Mouse (Mus musculus): Measurements from ENCODE around the gene Gm49378. TPM values are rescaled to one million over a fixed set of nuclear protein-coding genes. Genes with fewer than 3 reads are reported as not detected.

The Gm49378 gene
- total RNA-seq, 2 experiments from 2014 or later: 3.2 to 5.5 TPM

DNA sequence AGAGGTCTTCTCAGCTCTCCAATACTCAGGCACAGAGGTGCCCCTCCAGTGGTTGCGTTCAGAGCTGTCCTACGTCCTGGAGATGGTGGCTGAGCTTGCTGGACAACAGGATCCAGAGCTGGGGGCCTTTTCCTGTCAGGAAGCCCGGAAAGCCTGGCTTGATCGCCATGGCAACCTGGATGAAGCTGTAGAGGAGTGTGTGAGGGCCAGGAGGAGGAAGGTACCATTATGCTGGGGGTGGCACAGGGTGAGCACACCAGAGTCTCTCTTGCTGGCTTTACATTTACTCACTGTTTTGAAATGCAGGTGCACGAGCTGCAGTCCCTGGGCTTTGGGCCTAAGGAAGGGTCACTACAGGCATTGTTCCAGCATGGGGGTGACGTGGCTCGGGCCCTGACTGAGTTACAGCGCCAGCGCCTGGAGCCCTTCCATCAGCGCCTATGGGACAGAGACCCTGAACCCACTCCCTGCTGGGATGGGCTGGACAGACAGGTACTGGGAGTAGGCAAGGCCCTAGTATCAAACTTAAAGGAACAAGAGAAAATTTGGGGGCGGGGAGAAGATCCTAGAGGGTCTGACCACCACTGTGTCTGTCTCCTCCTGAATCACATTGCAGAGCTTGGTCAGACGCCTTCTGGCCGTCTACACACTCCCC, 41.5 kb downstream of the Gm49378 start:
- intact Hi-C loops (cut with DNase I): no loop called here
- DNase-seq (ENCODE audit: extremely low spot score in 1 of 2, low spot score in 2 of 2): peak in 1 of 2 experiments; percentile 66

DNA sequence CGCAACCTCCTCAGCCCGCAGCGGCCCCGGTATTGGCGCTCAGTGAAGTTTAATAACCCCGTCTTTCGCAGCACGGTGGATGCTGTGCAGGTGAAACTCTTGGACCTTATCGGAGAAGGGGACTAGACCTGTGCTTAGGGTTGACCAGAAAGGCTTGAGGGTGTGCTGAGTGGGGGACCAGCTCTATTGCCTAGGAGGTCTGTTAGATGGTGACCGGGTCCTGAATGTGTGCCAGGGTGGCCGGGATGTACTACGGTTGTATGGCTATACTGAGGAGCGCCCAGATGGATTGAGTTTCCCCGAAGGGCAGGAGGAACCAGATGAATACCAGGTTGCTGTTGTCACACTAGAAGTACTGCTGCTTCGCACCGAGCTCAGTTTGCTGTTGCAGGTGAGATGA, 45.5 kb downstream of the Gm49378 start:
- DNase-seq (ENCODE audit: extremely low spot score in 1 of 2, low spot score in 2 of 2): peak in 1 of 2 experiments; percentile 45
- intact Hi-C loops (cut with DNase I): no loop called here

DNA sequence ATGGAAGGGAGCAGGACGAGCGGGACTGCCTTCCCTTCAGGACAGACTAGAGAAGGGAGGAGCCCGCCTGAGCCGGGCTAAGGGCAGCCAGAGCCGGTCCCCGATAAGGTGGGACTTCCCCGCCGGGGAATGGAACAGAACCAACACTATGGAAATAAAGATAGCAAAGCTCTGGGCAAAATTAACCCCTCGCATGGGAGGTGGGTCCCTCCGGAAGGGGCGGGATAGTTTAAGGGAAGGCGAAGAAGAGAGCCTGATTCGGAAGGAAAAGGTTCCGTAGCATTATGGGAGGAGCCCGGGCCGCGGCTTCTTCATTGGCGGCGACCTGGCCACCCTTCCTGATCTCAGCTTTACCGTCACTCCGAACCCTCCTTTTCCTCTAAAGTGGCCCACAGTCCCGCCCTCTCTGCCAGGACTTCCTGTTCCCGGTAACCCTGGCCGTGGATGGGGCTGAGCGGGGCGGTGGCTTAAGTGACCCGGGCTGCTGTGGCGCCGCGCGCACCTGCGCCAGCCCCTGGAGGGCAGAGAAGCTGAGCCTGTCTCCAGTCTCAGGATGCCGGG, 46.3 kb downstream of the Gm49378 start, which contains the start of gene Rnf31:
Gene Rnf31 (plus strand): TSS at position 378 of the 561 bp plus-strand sequence.
- DNase-seq (ENCODE audit: extremely low spot score in 1 of 2, low spot score in 2 of 2): peak; percentile 95 to 96
- intact Hi-C loops (cut with DNase I): no loop called here

DNA sequence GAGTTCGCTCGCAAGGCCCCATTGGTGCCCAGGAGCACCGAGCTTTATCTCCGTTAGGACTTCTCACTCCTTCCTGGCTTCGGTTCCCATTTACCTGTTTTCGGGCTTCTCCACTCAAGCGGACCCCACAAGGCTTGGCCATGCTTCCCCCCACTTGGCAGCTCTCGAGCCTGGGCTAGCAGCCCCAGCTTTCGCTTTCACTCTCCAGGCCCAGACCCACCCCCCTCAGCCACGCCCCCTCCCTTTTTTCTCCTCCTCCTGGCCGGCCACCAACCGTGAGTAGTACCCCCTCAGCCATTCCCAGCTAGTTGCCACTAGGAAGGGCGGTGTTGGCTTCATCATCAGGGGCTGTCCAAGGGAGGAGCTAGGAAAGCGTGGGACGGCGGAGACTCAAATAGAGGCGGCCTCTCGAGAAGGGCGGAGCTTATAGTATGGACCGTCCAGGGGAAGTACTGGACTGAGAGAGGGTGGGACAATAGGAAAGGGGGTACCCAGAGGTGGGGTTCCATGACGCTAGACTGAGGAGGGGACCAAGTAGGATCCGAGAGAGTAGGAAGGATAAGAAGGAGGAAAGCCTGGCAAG, 46.9 kb downstream of the Gm49378 start, which contains the start of gene Psme2:
Gene Psme2 (minus strand): TSS at position 366 of the 583 bp plus-strand sequence.
- intact Hi-C loops (cut with DNase I): no loop called here
- DNase-seq (ENCODE audit: extremely low spot score in 1 of 2, low spot score in 2 of 2): peak; percentile 92 to 96

DNA sequence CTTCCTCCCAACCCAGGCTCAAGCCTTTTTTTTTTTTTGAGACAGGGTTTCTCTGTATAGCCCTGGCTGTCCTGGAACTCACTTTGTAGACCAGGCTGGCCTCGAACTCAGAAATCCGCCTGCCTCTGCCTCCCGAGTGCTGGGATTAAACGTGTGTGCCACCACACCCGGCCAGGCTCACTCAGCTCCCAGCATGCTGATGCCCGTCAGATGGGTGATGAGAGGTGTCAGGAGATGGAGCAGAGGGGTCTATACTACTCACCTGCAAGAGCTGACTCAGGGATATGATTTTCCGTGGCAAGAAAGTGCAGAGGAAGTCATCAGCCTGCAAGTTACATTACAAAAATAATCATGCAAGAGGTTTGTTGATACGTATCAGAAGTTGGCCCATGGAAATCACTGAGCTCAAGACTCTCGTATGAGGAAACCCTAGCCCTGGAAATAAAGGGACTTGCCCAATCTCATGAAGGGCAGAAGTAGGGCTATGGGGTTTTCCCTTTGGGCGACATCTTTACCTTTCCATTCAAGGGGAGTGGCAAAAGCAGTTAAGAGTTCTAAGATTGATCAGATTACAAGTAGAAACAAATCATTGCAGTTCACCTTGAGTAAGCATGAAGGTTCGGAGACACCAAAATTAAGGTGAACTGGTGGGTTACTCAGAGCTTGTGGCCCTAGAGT, 47.8 kb downstream of the Gm49378 start:
- intact Hi-C loops (cut with DNase I): no loop called here
- no peak for DNase-seq (ENCODE audit: extremely low spot score in 1 of 2, low spot score in 2 of 2)

DNA sequence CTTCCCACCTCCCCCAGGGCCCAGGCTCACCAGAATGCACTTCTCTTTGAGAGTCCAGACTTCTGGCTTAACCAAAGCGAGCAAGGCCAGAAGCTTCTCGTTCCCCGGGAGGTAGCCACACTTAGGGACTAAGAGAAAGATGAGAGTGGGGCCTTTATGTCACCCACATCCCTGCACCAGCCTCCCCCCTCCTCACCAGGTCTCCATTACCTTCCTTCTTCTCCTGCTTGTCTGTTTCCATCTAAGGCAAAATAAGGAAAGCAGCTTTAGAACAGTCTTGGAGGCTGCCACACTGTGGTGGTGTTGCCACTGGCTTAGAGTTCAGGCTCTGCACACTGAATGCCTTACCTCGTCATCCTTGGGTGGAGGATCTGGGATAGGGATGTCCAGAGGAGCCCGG, 48.4 kb downstream of the Gm49378 start:
- DNase-seq (ENCODE audit: extremely low spot score in 1 of 2, low spot score in 2 of 2): no peak
- intact Hi-C loops (cut with DNase I): no loop called here

DNA sequence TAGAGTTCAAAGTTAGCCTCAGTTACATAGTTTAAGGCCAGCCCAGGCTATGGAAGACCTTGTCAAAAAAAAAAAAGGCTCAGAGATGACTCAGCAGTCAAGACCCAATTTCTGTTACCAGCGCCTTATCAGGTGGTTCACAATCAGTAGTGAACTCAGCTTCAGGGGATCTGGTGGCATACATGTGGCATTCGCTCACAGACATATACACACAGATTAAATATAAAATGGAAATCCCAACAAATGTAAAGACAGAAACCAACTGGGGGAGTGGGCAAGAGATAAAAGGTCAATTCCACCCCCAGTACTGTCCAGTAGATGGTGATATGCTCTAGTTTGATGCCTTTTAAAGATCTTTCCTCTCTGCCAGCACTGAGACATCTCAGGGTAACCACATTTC, 51.5 kb downstream of the Gm49378 start:
- intact Hi-C loops (cut with DNase I): no loop called here
- DNase-seq (ENCODE audit: extremely low spot score in 1 of 2, low spot score in 2 of 2): no peak

DNA sequence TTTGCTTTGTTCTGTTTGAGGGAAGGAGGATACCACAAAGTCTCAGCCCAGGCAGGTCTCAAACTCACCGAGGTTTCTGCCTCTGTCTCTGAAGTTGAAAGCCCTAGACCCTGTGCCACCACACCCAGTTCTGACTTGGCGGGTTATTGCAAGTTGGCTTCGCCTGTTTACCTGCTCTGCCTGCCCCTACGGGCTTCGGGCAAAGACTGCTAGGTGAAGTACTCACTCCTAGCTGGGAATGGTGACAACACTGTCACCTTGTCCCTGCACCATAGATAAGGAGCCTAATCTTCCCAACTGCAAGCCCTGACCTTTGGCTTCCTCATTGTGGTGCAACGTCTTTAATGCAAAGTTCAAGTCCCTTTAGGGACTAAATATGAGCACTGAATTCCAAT, 52.1 kb downstream of the Gm49378 start:
- intact Hi-C loops (cut with DNase I): no loop called here
- DNase-seq (ENCODE audit: extremely low spot score in 1 of 2, low spot score in 2 of 2): no peak

DNA sequence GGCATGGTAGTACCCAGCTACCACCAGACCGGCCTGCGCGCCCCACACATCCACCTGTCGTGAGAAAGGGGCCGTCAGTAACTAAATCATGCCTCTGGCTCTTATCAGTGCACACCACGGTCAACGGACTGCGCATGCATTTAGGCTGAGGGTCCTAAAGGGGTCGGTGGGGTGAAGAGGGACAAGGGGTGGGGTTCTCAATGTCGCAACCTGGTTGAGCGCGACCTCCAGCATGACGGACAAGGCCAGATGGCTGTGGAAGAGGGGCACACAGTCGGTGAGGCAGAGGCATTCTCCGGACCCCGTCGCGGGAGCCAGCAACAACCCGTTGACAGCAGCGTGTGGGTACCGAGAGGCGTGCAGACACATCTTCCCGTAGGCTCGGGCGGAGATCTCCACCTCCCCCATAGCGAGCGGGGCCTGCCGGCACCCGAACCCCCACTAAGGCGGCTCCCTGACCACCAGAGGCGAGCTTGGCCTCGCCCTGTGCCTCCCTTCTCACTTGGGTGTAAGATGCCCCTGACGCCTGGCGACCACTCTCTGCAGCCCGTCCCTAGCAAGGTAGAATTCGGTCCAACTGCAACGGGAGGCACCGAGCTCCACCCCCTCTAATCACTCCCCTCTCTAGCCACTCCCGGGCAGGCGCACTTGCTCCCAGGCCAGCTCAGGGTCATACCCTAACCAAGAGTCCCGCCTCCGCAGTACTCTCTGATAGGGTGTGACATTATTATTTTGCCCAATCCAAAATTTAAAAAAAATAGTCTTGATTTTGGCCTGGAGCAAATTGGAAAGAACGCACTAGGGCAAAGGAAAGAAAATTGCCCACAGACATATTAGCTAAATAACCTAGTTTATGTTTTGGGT, 52.8 kb downstream of the Gm49378 start, which contains the start of gene Emc9:
Gene Emc9 (minus strand): TSS at position 601 of the 864 bp plus-strand sequence.
- peak; percentile 38 to 83 for DNase-seq (ENCODE audit: extremely low spot score in 1 of 2, low spot score in 2 of 2)
- intact Hi-C loops (cut with DNase I): no loop called here

DNA sequence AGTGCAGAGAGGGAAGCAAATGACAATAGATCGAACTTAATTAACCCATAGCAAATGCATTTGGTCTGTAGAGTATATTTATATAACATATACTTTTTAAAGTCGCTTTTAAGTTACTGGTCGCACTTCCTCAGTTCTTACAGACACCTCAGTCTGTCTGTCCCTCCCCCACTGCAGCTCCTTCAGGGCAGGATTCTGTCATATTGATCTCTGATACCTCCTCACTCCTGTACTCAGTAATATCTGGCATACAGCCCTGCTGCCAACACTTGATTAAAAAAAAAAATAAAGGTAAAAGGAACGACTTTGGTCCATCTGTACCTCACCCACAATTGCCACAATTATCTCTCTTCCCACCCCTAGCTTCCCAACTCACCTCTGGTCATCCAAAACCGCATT, 53.4 kb downstream of the Gm49378 start:
- intact Hi-C loops (cut with DNase I): no loop called here
- DNase-seq (ENCODE audit: extremely low spot score in 1 of 2, low spot score in 2 of 2): no peak

DNA sequence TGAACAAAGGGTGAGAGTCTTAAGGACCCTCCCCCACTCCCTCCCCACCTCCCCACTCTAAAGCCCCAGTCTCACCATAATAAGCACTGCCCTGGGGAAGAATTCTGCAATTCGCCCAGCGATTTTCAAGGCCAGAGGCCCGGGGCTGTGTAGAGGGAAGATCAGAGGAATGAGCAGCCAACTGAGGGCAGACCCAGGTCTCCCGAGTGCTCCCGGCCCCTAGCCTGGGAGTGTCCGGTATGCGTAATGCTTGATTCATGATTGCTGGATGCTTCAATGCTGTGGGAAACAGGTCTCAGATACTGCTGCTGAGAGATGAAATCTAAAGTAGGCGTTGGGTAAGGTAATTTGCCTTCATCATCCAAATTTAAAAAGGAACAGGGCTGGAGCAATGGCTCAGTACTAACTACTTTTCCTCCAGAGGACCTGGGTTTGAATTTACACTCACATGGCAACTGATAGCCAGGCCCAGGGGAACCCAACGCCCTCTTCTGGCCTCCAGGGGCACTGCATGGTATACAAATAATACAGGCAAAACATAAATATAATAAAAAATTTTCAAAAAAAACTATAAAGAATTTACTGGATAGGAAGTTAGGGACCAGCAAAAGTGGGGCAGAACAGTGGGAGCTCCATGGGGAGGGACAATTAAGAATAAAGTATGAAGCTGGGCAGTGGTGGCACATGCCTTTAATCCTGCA, 55.6 kb downstream of the Gm49378 start:
- intact Hi-C loops (cut with DNase I): no loop called here
- no peak for DNase-seq (ENCODE audit: extremely low spot score in 1 of 2, low spot score in 2 of 2)

DNA sequence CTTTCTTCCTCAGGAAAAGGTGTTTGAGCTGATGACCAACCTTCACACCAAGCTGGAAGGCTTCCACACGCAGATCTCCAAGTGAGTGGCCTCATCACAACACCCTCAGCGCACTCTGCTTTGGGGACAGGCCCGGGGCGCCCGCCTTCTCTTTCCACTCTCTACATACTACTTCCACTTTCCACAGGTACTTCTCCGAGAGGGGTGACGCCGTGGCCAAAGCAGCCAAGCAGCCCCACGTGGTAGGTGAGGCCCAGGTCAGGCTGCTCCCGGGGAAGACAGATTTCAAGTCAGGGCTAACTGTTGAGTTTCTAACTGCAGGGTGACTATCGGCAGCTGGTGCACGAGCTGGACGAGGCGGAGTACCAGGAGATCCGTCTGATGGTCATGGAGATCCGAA, 57.0 kb downstream of the Gm49378 start:
- intact Hi-C loops (cut with DNase I): no loop called here
- no peak for DNase-seq (ENCODE audit: extremely low spot score in 1 of 2, low spot score in 2 of 2)

DNA sequence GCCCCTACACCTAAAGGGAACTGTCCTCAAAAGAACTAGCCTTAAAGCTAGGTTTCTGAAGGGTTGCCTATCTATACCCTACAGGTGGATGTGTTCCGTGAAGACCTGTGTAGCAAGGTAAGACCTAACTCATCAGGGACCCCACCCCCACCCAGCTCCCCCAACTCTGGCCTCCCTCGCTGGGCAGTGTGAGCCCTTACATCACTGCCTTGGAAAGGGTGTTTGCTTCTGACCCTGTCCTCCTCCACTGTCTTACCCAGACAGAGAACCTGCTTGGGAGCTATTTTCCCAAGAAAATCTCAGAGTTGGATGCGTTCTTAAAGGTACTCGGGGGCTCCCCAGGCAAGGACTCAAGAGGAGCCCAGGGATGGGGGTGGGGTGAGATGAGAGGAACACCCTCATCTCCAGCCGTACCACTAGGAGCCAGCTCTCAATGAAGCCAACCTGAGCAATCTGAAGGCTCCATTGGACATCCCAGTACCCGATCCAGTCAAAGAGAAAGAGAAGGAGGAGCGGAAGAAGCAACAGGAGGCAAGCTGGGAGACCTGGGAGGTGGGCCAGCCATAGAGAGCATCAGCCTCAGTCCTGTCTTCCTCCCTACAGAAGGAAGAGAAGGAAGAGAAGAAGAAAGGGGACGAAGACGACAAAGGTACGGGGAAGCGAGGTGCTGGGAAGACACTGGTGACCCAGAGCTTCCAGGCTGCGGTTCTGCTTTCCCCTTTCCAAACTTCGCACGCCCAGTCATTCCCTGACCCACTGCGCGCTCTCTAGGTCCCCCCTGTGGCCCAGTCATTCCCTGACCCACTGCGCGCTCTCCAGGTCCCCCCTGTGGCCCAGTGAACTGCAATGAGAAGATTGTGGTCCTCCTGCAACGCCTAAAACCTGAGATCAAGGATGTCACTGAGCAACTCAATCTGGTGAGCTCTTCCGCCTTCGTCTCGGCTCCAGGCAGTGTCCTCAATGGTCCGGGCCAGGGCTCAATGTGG, 57.9 kb downstream of the Gm49378 start:
- intact Hi-C loops (cut with DNase I): no loop called here
- no peak for DNase-seq (ENCODE audit: extremely low spot score in 1 of 2, low spot score in 2 of 2)
